In the genomic region with DNA sequence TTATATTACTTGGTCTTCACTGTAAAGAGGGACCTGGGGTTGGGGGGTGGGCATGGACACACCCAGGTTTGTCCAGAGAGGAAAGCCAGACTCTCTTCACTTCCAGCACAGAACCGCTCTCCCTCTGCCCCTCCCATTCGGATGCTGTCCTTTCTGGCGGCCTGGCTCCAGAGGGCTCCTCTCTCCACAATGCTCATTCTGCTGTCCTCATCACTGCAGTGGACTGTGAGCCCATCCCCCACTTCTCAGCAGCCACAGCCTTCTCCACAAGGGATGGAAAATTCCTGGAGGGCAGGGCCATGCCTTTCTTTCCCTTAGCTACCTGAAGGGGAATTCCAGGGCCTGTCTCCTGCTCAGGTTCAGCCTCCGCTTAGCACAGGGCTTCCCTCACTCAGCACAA, we compare ENCODE assay signal across 9 mouse cellular contexts. TPM values are rescaled to one million over a fixed set of nuclear protein-coding genes. Genes with fewer than 3 reads are reported as not detected.
DNase-seq lines count a peak whose midpoint lies in the region; ATAC-seq and TF ChIP-seq lines count a peak whose summit lies in the region.
"Had no signal": no experiment of that assay in that cellular context is flagged by ENCODE, and none has a peak within 500 bp of the region (broad histone marks: within the 10 kb centered on the region; RNA-seq: fewer than 3 reads in every experiment).

No protein-coding gene starts in this region.

- peak overlapping the region; percentile 68 for H3K27ac ChIP-seq in hindbrain, embryonic 10.5 days
- H3K27ac ChIP-seq in hindbrain, embryonic 16.5 days (ENCODE audit: low read depth, low read length), result no peak overlapping the region
- no peak overlapping the region for H3K27ac ChIP-seq in heart, embryonic 16.5 days (ENCODE audit: low read length)
- H3K27ac ChIP-seq in forebrain, embryonic 11.5 days (ENCODE audit: low read depth, low read length), result no peak overlapping the region

- no peaks in the 10 kb centered on the region for H3K9me3 ChIP-seq in hindbrain, embryonic 10.5 days
- H3K9me3 ChIP-seq in hindbrain, embryonic 16.5 days (ENCODE audit: control insufficient read depth, low read length), result no peaks in the 10 kb centered on the region
- H3K9me3 ChIP-seq in heart, embryonic 16.5 days (replicated peaks; ENCODE audit: control insufficient read depth, low read length), result no peaks in the 10 kb centered on the region
- no peaks in the 10 kb centered on the region for H3K9me3 ChIP-seq in forebrain, embryonic 11.5 days (ENCODE audit: control insufficient read depth, low read length)
- H3K9me3 ChIP-seq: megakaryocyte, embryonic 14.5 days had no signal

- ATAC-seq in hindbrain, embryonic 16.5 days, result no peak
- peak; percentile 35; the same call in 1 of the 2 replicates for ATAC-seq in heart, embryonic 16.5 days (replicated peaks; ENCODE audit: extremely low read depth, insufficient read depth, low FRiP score)
- no peak for ATAC-seq in forebrain, embryonic 11.5 days (replicated peaks; ENCODE audit: low FRiP score)

- H3K4me2 ChIP-seq in hindbrain, embryonic 16.5 days (ENCODE audit: low read length), result no peak overlapping the region
- H3K4me2 ChIP-seq in heart, embryonic 16.5 days (ENCODE audit: low read depth, low read length), result no peak overlapping the region
- H3K4me2 ChIP-seq in forebrain, embryonic 11.5 days (ENCODE audit: low read depth, low read length, severe bottlenecking), result no peak overlapping the region

- TF ChIP-seq POLR2A in lung, adult 2 months (IDR thresholded peaks at IDR 0.05; ENCODE audit: borderline replicate concordance, extremely low read depth, low read depth, low read length), result no peak

- TF ChIP-seq CTCF in lung, adult 2 months (IDR thresholded peaks at IDR 0.05; ENCODE audit: insufficient read depth, low read length), result no peak

- H3K4me1 ChIP-seq in hindbrain, embryonic 10.5 days (replicated peaks), result peaks cover 40% of the 10 kb centered on the region
- H3K4me1 ChIP-seq in hindbrain, embryonic 16.5 days (ENCODE audit: control insufficient read depth, insufficient read depth, low read depth, low read length), result 0 out of 2 replicates have a peak, but pooled peaks cover 2% of the 10 kb centered on the region
- peaks cover 12% of the 10 kb centered on the region for H3K4me1 ChIP-seq in heart, embryonic 16.5 days (ENCODE audit: control insufficient read depth, insufficient read depth, low read length)
- peaks cover 6% of the 10 kb centered on the region; the same call in 1 of the 2 replicates for H3K4me1 ChIP-seq in lung, adult 2 months (ENCODE audit: control insufficient read depth, insufficient read depth, low read length)
- no peaks in the 10 kb centered on the region for H3K4me1 ChIP-seq in forebrain, embryonic 11.5 days (replicated peaks; ENCODE audit: control insufficient read depth, insufficient read depth, low read length)

- H3K27me3 ChIP-seq in hindbrain, embryonic 10.5 days (ENCODE audit: insufficient read depth, poor library complexity, severe bottlenecking), result no peaks in the 10 kb centered on the region
- H3K27me3 ChIP-seq in hindbrain, embryonic 16.5 days (replicated peaks; ENCODE audit: control insufficient read depth, insufficient read depth, low read length), result no peaks in the 10 kb centered on the region
- 0 out of 2 replicates have a peak, but pooled peaks cover 5% of the 10 kb centered on the region for H3K27me3 ChIP-seq in heart, embryonic 16.5 days (ENCODE audit: control insufficient read depth, insufficient read depth, low read length)
- H3K27me3 ChIP-seq in forebrain, embryonic 11.5 days (ENCODE audit: control insufficient read depth, insufficient read depth, low read length), result no peaks in the 10 kb centered on the region

- peak; percentile 49 for DNase-seq in hindbrain, embryonic 10.5 days (ENCODE audit: low spot score)
- peak; percentile 79 for DNase-seq in brain, adult 2 months (ENCODE audit: low read depth, low spot score)
- peak; percentile 24 for DNase-seq in lung, adult 2 months
- DNase-seq in frontal cortex, postnatal 14 days (ENCODE audit: low spot score in 2 of 2), result no peak
- no peak for DNase-seq in forebrain, embryonic 11.5 days (ENCODE audit: low spot score)
- no peak for DNase-seq in spleen, adult 18-20 months

- 26% methylated on average over 4 of the region's 4 CpGs for WGBS in hindbrain, embryonic 10.5 days
- 26% methylated on average over 4 of the region's 4 CpGs for WGBS in hindbrain, embryonic 16.5 days
- 32% methylated on average over 4 of the region's 4 CpGs for WGBS in heart, embryonic 16.5 days
- 63% methylated on average over 4 of the region's 4 CpGs for WGBS in lung, adult 2 months
- 25% methylated on average over 4 of the region's 4 CpGs for WGBS in forebrain, embryonic 11.5 days

- H3K9ac ChIP-seq in hindbrain, embryonic 16.5 days (ENCODE audit: low read depth, low read length), result no peak overlapping the region
- no peak overlapping the region for H3K9ac ChIP-seq in heart, embryonic 16.5 days (ENCODE audit: low read length)
- H3K9ac ChIP-seq in forebrain, embryonic 11.5 days (ENCODE audit: low read length), result no peak overlapping the region

- H3K36me3 ChIP-seq in hindbrain, embryonic 10.5 days, result no peaks in the 10 kb centered on the region
- no peaks in the 10 kb centered on the region for H3K36me3 ChIP-seq in hindbrain, embryonic 16.5 days (ENCODE audit: control insufficient read depth, insufficient read depth, low read length)
- no peaks in the 10 kb centered on the region for H3K36me3 ChIP-seq in heart, embryonic 16.5 days (ENCODE audit: control insufficient read depth, insufficient read depth)
- no peaks in the 10 kb centered on the region for H3K36me3 ChIP-seq in forebrain, embryonic 11.5 days (ENCODE audit: control insufficient read depth, insufficient read depth, low read length)

- H3K4me3 ChIP-seq in hindbrain, embryonic 10.5 days, result no peak overlapping the region
- H3K4me3 ChIP-seq in hindbrain, embryonic 16.5 days (ENCODE audit: low read length), result no peak overlapping the region
- H3K4me3 ChIP-seq in heart, embryonic 16.5 days (ENCODE audit: low read length), result no peak overlapping the region
- H3K4me3 ChIP-seq in lung, adult 2 months (replicated peaks; ENCODE audit: extremely low read depth, low read depth, low read length), result no peak overlapping the region
- no peak overlapping the region for H3K4me3 ChIP-seq in forebrain, embryonic 11.5 days (ENCODE audit: low read depth, low read length)
- H3K4me3 ChIP-seq: megakaryocyte, embryonic 14.5 days had no signal

RNA-seq across cellular contexts. Expression of a gene that starts 41.9 kb away (rescaled TPM):
- 0.59 and 0.81 TPM in 2 replicates for polyA plus RNA-seq in hindbrain, embryonic 10.5 days (2016; fragmentation: Nextera tagmentation; extraction: Ambion mirVana)
- 2.2 and 2.7 TPM in 2 replicates for polyA plus RNA-seq in hindbrain, embryonic 16.5 days (2015; fragmentation: Nextera tagmentation; extraction: Ambion mirVana)
- polyA plus RNA-seq in heart, embryonic 16.5 days (2015; fragmentation: Nextera tagmentation; extraction: Ambion mirVana), result 2.5 TPM in 2 replicates
- 3.8 and 7.2 TPM in 2 replicates for polyA plus RNA-seq in lung, adult 2 months (2012; rRNA removed)
- polyA plus RNA-seq in forebrain, embryonic 11.5 days (2014; fragmentation: Nextera tagmentation; extraction: Ambion mirVana), result 0.20 and 0.29 TPM in 2 replicates

RNA-seq across cellular contexts. Expression of a gene that starts 42.3 kb away (rescaled TPM):
- 2.3 and 3.5 TPM in 2 replicates for polyA plus RNA-seq in hindbrain, embryonic 10.5 days (2016; fragmentation: Nextera tagmentation; extraction: Ambion mirVana)
- polyA plus RNA-seq in hindbrain, embryonic 16.5 days (2015; fragmentation: Nextera tagmentation; extraction: Ambion mirVana), result 6.7 and 7.5 TPM in 2 replicates
- polyA plus RNA-seq in heart, embryonic 16.5 days (2015; fragmentation: Nextera tagmentation; extraction: Ambion mirVana), result 3.7 and 3.8 TPM in 2 replicates
- 16.5 and 18.0 TPM in 2 replicates for polyA plus RNA-seq in lung, adult 2 months (2012; rRNA removed)
- 2.2 and 2.4 TPM in 2 replicates for polyA plus RNA-seq in forebrain, embryonic 11.5 days (2014; fragmentation: Nextera tagmentation; extraction: Ambion mirVana)

Comparison
In these comparisons a context has a peak if more than half of its experiments do, and no peak if none do; other contexts are left out.
1. DNase-seq: peak in hindbrain, embryonic 10.5 days (single experiment), brain, adult 2 months (single experiment) and lung, adult 2 months (single experiment); none in frontal cortex, postnatal 14 days (0 of 2), forebrain, embryonic 11.5 days (single experiment) and spleen, adult 18-20 months (0 of 2).